Mouse (Mus musculus) monocyte, adult 5-6 weeks (primary cell): ENCODE data around the gene 4933428G20Rik. TPM values are rescaled to one million over a fixed set of nuclear protein-coding genes. Genes with fewer than 3 reads are reported as not detected.

Source experiments
- ATAC-seq: fragments of 153-309, 156-312 bp; replicated peaks from 2 replicates; pipeline ENCODE4 v1.8.0; 2017; ENCODE audit warnings: mild to moderate bottlenecking; ENCODE audit not compliant: low TSS enrichment, insufficient number of reproducible peaks, severe bottlenecking, poor library complexity, low FRiP score
- total RNA-seq: library from RNA; stranded (forward); fragments of 200-1000, 200-491, 200-594 nt; gene quantifications from 3 replicates; pipeline ENCODE4 v1.2.3, GENCODE M21; 2017

The 4933428G20Rik gene
- total RNA-seq, 1 experiment from 2014 or later, result not detected

DNA sequence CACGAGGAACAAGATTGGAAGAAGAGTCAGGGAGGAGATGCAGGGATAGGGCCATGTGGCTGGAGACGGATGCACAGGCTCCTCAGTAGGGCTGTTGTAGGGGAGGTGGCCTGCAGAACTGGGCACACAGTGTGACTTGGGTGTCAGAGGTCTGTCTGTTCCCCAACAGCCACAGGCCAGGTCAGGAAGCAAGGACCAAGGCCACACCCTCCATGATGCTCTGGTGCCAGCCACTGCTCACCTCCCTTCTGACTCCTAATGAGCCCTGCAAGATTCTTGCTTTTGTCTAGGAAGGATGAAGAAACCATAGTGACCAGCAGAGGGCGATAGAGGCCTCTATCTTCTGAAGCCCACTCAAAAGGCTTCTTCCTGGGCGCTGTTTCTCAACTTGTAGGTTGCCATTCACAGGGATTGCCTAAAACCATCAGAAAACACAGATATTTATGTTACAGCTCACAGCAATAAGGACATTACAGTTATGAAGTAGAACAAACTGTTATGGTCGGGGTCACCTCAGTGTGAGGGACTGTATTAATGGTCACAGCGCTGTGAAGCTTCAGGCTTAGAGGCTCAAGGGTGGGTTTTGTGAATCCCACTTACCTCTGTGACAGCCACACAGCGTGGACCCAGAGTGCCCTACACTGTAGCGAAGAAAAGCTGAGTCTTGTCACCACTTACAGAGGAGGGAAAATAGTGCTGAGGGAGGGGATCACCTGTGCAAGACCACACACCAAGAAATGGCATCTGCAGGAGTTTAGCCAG is 23.6 kb downstream of the 4933428G20Rik start:
- ATAC-seq, result peak; percentile 47

DNA sequence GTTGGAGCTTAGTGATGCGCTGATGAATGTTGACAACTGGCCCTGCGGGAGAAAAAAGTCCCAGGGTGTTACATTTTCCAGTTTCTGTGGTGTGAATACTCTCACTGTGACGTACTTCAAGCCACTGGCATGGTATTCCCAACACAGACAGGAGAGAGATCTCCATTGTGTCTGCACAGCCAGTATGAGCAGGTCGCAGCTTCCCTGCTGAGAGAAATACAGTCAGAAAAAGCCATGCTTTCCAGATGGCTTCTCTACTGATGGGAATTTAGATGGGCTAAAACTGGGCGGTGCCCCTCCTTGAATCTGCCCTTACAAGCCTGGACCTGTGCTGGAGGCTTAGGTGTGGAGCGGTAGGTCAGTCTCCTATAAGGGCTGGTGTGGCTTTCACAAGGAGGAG is 28.9 kb downstream of the 4933428G20Rik start:
- ATAC-seq, result no peak

DNA sequence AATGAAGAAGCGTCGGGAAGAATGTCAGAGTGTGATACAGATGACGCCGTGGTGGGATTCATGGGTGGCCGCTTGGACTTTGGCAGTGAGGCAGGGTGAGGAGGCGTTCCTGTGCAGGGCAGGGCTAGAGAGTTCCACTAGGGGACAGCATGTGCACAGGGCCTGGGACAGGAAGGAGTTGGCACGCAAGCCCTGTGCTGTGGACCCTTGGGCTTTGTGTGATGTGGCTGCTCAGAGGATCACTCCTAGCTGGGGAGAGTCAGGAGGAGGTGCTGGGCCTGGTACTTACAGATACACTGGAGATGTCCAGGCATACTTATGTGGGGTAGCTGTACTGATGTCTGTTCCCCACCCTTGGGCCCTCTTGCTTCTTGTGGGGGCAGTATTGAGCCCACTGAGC is 30.3 kb downstream of the 4933428G20Rik start:
- ATAC-seq, result no peak

DNA sequence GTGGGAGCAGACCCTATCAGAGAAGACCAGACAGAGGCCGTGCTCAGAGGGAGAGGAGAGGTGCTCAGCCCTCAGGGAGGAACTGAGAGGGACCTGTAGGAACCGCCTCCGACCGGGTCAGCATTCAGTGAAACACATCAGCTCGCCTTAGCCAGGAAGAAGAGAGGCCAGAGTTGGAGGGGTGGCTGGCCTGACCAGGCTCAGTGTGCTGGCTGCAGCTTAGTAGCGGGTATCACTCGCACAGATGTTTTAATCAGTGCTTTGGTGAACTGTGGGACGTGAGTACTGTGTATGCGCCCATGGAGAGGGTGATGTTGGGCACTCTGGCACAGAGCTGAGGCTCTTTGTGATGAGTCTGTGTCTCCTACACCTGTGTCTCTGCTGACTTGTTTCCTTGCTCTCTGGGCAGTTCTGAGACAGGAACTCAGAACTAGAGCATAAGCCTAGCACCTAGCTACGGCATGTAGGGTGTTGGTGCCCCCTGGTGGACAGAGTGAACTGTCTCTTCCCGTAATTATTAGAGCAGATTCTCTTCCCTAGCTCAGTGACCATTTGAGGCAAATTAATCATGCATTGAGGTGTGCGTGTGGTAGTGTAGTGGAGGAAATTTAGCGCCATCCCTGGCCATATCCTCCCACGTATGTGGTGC is 31.4 kb downstream of the 4933428G20Rik start:
- peak; percentile 89 for ATAC-seq

DNA sequence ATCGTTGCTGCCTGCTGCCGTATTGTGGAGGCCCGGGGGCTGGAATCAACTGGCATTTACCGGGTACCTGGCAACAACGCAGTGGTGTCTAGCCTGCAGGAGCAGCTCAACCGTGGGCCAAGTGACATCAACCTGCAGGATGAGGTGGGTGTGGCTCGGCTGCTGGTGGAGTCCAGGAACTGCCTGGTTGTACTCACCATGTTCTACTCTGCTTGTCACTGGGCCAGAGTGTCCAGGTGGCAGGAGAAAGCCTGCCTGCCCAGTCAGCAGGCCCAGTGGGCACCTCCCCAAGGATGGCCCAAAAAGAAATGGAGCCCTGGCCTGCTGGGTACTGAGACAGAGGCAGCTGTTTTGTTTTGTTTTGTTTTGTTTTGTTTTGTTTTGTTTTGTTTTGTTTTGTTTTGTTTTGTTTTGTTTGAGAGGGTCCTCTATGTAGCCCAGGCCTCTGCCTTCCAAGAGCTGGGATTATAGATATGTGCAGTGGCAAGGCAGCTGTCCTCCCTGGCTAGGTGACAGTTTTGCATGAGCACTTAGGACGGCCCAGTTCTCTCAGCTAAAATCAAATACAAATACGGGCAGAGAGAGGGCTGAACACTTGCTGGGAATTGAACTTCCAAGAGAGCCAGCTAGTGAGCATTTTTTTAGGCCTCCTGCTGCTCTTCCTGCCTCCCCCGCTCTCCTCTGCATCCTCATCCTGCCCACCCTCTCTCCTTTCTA is 33.5 kb downstream of the 4933428G20Rik start:
- ATAC-seq, result no peak

DNA sequence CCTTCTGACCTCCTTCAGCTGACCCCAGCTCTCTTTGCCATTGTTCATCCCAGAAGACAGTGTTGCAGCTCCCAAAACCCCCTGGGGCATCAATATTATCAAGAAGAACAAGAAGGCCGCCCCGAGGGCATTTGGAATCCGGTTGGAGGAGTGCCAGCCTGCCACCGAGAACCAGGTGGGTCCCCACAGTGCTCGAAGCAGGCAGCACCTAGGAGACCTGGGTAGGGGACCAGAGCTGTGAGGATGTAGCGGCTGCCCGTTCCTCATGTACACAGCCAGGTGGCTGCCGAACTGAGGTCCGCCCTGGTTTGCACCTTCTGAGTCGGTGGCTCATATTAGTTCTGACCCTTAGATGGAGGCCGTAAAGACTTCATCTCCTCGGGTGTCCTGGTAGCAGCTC is 34.2 kb downstream of the 4933428G20Rik start:
- no peak for ATAC-seq

DNA sequence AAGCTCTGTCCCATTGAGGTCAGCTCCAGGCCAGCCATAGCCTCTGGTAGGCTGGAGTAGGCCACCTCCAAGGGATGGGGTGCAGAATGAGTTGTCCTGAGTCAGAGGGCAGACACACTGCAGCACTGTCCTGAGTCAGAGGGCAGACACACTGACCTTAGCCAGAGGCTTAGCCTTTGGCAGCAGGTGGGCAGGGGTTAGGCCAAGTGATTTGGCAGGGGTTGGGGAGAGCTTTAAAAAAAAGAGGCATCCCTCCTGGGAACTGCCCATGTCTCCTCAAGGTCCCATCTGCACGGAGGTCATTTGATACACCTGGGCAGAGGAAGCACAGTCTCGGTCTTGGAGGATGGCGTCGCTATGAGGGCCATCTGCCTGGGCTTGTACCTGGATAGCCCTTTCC is 36.1 kb downstream of the 4933428G20Rik start:
- no peak for ATAC-seq

DNA sequence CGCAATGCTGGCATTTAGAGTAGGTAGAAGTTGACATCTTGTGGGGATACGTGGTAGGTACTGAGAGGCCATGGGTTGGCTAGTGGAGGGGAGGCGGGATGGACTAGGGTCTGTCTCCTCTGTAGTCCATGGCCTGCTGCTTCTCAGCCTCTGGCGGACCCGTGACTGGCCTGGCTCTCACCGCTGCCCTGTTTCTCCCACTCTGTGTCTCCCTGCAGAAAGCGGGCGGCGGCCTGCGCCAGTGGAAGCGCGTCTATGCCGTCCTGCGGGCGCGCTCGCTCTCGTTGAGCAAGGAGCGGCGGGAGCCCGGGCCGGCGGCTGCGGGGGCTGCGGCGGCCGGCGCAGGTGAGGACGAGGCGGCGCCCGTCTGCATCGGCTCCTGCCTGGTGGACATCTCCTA is 37.0 kb downstream of the 4933428G20Rik start:
- no peak for ATAC-seq

DNA sequence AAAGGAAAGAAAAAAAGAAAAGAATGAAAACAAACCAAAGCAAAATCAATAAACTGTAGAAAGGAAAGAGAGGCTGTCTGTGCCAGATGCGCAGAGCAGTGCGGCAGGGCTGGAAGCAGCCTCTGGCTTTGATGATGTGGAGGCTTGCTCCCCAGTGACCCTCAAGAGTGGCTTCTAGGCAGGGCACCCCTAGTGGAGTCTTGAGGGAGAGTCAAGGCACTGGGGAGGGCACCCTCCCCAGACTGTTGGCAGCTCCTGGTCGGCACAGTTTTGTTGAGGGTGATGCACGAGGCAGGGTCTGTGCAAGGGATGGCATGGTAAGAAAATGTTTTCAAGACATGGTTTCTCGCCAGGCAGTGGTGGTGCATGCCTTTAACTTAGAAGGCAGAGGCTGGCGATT is 37.6 kb downstream of the 4933428G20Rik start:
- ATAC-seq, result no peak

DNA sequence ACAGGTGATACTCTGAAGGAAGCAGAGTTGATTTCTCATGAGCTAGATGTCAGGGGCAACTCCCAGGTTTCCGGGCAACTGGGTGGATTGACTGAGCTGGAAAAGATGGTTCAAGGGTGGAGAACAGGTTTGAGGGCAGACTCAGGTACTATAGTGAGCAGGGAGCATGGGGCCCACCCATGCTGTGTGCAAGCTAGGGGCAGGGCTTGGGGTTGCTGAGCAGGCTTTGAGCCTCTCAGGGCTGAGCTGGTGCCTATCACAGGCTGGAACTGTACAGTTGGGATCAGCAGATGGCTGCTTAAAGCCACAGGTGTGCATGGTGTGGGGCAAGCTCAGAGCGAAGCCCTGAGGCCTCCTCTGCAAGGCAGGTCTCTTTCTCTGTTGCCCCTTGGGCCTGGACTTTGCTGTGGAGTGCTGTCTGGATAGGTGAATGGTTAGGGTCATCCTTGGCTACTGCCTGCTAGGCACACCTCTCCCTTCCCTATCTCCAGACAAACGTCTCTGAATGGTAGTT is 38.8 kb downstream of the 4933428G20Rik start:
- ATAC-seq, result no peak

DNA sequence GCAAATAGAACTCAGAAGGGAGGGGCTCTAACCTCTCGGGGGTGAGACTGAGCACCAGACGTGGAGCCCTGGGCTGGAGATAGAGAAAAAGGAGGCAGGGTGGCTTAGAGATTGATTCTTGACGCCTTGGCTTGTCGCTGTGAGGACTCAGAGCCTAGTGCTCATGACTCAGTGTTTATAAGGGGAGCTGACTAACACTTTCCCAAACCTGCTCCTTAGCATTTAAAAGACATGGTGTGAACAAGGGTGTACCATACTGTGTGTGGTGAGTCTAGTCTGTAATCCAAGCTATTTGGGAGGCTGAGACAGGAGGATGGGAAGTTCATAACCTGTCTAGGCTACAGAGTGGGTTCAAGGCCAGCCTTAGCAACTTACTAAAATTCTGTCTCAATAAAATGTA is 43.0 kb downstream of the 4933428G20Rik start:
- no peak for ATAC-seq

DNA sequence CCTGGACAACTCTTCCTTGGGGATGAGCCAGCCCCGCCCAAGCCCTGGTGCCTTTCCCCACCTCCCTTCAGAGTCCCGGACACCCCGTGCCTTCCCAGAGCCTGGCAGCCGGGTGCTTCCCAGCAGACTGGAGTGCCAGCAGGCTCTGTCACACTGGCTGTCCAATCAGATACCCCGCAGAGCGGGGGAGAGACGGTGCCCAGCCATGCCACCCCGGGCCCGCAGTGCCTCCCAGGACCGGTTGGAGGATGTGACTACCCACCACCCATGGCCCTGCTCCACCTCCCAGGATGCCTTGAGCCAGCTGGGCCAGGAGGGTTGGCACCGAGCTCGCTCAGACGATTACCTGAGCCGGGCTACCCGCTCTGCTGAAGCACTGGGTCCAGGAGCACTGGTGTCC is 48.5 kb downstream of the 4933428G20Rik start:
- no peak for ATAC-seq

DNA sequence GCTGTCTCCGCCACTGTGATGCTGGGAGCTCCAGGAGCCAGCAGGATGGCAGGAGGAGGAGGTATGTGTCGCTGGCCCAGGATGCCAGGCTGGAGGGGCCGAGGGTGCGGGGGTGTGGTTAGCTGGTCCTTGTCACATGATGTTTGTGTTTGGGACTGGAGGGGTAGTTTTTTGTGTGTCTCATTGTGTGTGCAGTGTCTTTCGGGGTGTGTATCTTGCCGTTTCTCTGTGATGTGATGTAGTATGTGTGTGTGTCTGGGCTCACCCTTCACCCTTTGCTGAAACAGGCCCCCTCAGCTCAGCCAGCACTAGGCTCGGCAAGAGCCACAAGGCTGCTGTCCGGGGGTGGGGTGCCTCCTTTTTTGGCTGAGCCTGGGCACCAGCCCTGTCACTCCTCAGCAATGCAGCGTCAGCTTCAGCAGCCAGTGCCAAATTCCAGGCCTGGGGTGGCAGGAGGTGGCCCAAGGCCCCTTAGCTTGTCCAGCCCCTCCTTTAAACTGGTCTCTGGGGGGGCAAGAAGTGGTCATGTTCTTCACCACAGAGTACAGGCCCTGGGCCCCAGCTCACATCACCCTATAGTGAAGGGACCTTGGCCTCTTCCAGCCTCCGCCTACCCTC is 49.7 kb downstream of the 4933428G20Rik start:
- peak; percentile 6; the same call in 1 of the 2 replicates for ATAC-seq

DNA sequence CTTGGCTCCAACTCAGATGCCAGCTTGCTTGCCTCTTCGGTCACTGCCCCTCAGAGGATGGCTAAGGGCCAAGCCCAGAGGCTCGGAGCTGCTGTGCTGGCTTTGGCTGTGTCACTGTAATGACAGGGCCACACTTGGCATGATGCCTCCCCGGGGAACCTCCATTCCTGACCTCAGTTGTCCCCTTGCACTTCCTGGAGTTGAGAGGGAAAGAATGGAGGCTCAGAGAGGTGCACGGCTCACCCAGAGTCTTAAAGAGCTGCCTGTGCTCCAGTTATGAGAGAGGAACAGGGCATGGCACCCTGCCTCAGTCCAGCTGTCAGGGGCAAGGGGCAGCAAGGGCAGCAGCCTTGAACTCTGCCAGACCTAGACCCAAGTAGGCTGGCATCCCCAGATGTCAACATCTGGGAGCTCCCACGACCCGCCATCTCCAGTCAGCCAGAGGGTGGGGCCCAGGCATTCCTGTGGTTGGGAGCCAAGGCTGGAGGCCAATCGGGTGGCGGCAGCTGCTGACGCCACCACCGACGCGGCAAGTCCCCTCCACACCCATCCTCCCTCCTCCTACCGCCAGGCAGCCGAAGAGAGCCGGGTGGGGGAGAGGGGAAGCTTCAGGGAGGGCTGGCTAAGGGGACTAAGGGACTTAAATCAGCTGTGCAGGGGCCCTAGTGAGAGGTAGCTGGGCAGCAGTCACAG is 50.4 kb downstream of the 4933428G20Rik start:
- peak; percentile 62 for ATAC-seq

DNA sequence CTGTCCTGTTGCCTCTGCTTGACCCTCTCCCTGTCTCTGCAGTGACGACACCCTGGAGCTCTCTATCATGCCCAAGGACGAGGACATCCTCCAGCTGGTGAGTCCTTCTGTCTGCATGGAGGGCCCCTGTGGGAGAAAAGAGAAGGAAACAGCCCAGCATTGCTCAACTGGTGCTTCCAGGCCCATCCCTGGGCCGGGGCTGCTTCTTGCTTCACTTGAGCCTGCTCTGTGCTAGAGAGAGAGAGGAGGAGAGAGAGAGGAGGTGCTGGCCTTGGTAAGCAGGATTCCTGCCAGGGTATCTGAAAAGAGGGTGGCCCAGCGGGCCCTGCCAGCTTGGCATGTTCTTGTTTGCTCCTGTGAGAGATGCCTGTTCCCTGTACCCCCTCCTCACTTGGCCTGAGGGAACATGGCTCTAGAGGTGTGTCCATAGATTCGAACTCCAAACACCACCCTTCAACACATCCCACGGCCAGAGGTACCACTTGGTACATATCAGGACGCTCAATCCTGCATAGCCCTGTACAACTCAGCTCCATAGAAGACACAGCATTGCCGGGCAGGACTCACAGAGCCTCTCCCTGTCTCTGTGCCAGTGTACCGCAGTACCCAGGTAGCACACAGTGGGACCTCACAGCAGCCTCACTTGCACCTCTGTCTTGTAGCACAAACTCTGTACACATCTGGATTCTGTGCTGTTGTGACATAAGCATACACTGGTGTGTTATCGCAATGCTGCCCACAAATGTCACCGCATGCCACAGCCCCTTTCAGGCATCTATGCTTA is 51.3 kb downstream of the 4933428G20Rik start:
- ATAC-seq, result peak; percentile 41

DNA sequence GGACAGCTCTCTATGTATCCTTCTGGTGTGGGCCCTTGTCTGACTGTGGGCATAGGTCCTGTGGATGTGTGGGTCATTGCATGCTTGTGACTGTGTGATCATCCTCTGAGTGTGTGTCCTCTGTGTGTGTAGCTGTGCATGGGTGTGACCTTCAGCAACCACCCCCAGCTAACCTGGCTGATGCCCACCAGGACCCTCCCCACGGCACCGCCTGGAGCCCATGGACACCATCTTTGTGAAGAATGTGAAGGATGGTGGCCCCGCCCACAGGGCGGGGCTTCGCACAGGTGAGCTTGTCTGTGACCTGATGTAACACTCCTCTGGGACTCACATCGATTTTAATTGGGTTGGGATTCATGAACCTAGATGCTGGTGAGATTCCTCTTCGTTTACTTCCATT is 52.2 kb downstream of the 4933428G20Rik start:
- ATAC-seq, result no peak

DNA sequence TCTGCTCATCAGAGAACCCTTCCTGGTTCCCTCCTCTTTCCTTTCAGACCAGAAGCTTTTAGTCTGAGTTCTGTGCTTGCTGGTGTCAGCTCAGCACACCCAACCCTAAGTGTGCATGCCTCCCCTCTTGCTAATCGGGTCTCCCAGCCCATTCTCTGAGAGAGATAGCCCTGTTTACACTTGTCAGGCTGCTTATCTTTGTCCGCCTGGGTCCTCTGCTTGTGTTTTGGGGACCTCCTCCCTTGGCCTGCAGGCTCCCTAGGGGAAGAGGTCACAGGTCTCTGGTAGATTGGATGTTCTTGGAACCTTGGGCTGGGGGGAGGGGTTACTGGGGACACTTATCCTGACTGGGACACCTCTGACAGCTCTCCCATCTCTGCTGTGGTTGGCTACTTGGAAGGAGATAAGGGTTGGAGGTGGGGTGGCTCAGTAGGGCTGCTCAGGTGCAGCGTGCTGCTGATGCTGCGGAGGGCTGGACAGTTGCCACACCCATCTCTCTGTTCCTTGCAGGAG is 54.1 kb downstream of the 4933428G20Rik start:
- ATAC-seq, result no peak

DNA sequence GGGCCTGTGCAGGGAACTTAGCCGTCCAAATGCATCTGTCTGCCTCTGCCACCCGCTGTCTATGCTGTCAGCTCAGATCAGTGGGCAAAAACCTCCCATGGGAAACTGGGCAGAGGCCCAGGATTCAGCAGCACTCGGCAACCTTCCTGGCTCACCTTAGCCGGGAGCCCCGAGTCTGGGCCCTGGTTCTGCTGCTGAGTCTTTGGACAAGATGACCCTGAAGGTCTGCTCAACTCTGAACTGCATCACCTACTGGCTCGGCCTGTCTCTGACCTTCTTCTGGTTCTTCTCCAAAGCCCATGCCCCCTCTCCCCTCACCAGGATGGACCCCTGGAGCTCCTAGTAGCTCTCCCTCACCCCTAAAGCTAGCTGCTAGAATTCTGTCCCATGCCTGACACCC is 54.5 kb downstream of the 4933428G20Rik start:
- no peak for ATAC-seq
